Comparison of ENCODE assay signal across 27 mouse cellular contexts in the genomic region with DNA sequence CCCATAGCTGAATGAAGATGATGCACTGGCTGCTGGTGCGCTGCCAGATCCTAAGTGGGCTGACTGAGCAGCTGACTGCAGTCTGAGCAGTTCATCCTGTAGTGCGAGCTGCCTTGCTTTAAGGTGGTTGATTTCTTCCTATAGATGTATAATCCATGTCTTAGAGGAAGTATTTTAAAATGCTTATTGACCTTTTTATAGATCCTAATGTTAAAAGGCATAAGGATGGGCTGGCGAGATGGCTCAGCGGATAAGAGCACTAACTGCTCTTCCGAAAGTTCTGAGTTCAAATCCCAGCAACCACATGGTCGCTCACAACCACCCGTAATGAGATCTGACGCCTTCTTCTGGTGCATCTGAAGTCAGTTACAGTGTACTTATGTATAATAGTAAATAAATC.
"Had no signal": no experiment of that assay in that cellular context is flagged by ENCODE, and none has a peak within 500 bp of the region (broad histone marks: within the 10 kb centered on the region; RNA-seq: fewer than 3 reads in every experiment).

No protein-coding gene starts in this region.

- H3K4me3 ChIP-seq: embryonic facial prominence, embryonic 10.5 days; embryonic facial prominence, embryonic 12.5 days; embryonic facial prominence, embryonic 13.5 days; embryonic facial prominence, embryonic 15.5 days; erythroblast, embryonic 14.5 days; forebrain, embryonic 10.5 days; forebrain, embryonic 12.5 days; forebrain, embryonic 13.5 days; forebrain, embryonic 15.5 days; gastrocnemius, adult 2 months; heart, adult 2 months; heart, embryonic 10.5 days had no signal

- H3K4me2 ChIP-seq: embryonic facial prominence, embryonic 12.5 days; embryonic facial prominence, embryonic 13.5 days; embryonic facial prominence, embryonic 15.5 days; forebrain, embryonic 12.5 days; forebrain, embryonic 13.5 days; forebrain, embryonic 15.5 days; heart, embryonic 11.5 days had no signal

- ATAC-seq: forebrain, embryonic 13.5 days; forebrain, embryonic 14.5 days; forebrain, embryonic 15.5 days; forebrain, embryonic 16.5 days; forebrain, postnatal 0 days had no signal

- H3K9me3 ChIP-seq: embryonic facial prominence, embryonic 10.5 days; embryonic facial prominence, embryonic 12.5 days; embryonic facial prominence, embryonic 13.5 days; embryonic facial prominence, embryonic 15.5 days; forebrain, embryonic 10.5 days; forebrain, embryonic 12.5 days; forebrain, embryonic 13.5 days; forebrain, embryonic 15.5 days; heart, embryonic 10.5 days had no signal

- H3K27ac ChIP-seq: embryonic facial prominence, embryonic 10.5 days; embryonic facial prominence, embryonic 12.5 days; embryonic facial prominence, embryonic 13.5 days; embryonic facial prominence, embryonic 15.5 days; forebrain, embryonic 10.5 days; forebrain, embryonic 12.5 days; forebrain, embryonic 13.5 days; forebrain, embryonic 15.5 days; gastrocnemius, adult 2 months; heart, adult 2 months; heart, embryonic 10.5 days had no signal

- H3K27me3 ChIP-seq: embryonic facial prominence, embryonic 12.5 days; embryonic facial prominence, embryonic 13.5 days; embryonic facial prominence, embryonic 15.5 days; forebrain, embryonic 12.5 days; forebrain, embryonic 13.5 days; forebrain, embryonic 15.5 days had no signal

- DNase-seq: cerebellum, adult 9-11 months; cerebellum, postnatal 10 days; cerebellum, postnatal 14 days; cerebellum, postnatal 25 days; cerebellum, postnatal 36 days; embryo, embryonic 11 days; forebrain, postnatal 0 days; gastrocnemius, adult 2 months; gastrocnemius, postnatal 10 days; gastrocnemius, postnatal 14 days; gastrocnemius, postnatal 25 days; gastrocnemius, postnatal 36 days; heart, adult 18-20 months; heart, adult 2 months had no signal

- H3K9ac ChIP-seq: embryonic facial prominence, embryonic 12.5 days; embryonic facial prominence, embryonic 13.5 days; embryonic facial prominence, embryonic 15.5 days; forebrain, embryonic 12.5 days; forebrain, embryonic 13.5 days; forebrain, embryonic 15.5 days; forebrain, postnatal 0 days had no signal

- H3K4me1 ChIP-seq: embryonic facial prominence, embryonic 10.5 days; embryonic facial prominence, embryonic 12.5 days; embryonic facial prominence, embryonic 13.5 days; embryonic facial prominence, embryonic 15.5 days; forebrain, embryonic 10.5 days; forebrain, embryonic 12.5 days; forebrain, embryonic 13.5 days; forebrain, embryonic 15.5 days; heart, embryonic 10.5 days had no signal
